ENCODE assay signal across 8 mouse cellular contexts in genomic region chr13:109117210-109117791, GRCm38 (mm10).
DNase-seq lines count a peak whose midpoint lies in the region; ATAC-seq and TF ChIP-seq lines count a peak whose summit lies in the region.

No protein-coding gene starts in this region.

- intact Hi-C loops in left cerebral cortex, postnatal 36 days (cut with DNase I), result loop anchor here (5.0 kb wide), 1 partner anchor 90 kb away; no protein-coding TSS in a partner anchor

- H3K9me3 ChIP-seq in heart, embryonic 12.5 days (replicated peaks), result no peaks in the 10 kb centered on the region

- H3K9ac ChIP-seq in heart, embryonic 12.5 days, result no peak overlapping the region

- no peak for DNase-seq in heart, adult 11 months
- DNase-seq in cerebellum, adult 9-11 months, result peak; percentile 77
- DNase-seq in frontal cortex, adult 2 months (ENCODE audit: extremely low spot score in 1 of 2, low spot score in 1 of 2), result peak; percentile 25 to 55
- peak; percentile 58 to 60 for DNase-seq in left cerebral cortex, postnatal 36 days (ENCODE audit: low spot score in 2 of 2)
- peak; percentile 25 to 41 for DNase-seq in right cerebral cortex, postnatal 10 days (ENCODE audit: low spot score in 2 of 2)
- no peak for DNase-seq in natural killer cell, adult 2 months (ENCODE audit: low spot score in 2 of 2)
- no peak for DNase-seq in thymus, adult 2 months

- peaks cover 38% of the 10 kb centered on the region for H3K27me3 ChIP-seq in heart, embryonic 12.5 days (replicated peaks)
- no peaks in the 10 kb centered on the region; the same call in 1 of the 2 replicates for H3K27me3 ChIP-seq in thymus, adult 2 months (ENCODE audit: control insufficient read depth, insufficient read depth, low read length)

- peak overlapping the region; percentile 97 for H3K4me2 ChIP-seq in heart, embryonic 12.5 days

- WGBS in heart, embryonic 12.5 days, result 15% methylated on average over 14 of the region's 14 CpGs
- 45% methylated on average over 14 of the region's 14 CpGs for WGBS in thymus, adult 2 months

- no peak for TF ChIP-seq POLR2A in thymus, adult 2 months (IDR thresholded peaks at IDR 0.05; ENCODE audit: control insufficient read depth, extremely low read depth, insufficient read depth, low read length, poor library complexity)

- H3K4me3 ChIP-seq in heart, embryonic 12.5 days, result peak overlapping the region; percentile 52
- no peak overlapping the region for H3K4me3 ChIP-seq in thymus, adult 2 months (ENCODE audit: control insufficient read depth, insufficient read depth, low read length)

- no peak overlapping the region for H3K27ac ChIP-seq in heart, embryonic 12.5 days (ENCODE audit: poor library complexity, severe bottlenecking)
- H3K27ac ChIP-seq in thymus, adult 2 months (ENCODE audit: control insufficient read depth, insufficient read depth, low read length), result no peak overlapping the region

- H3K4me1 ChIP-seq in heart, embryonic 12.5 days (replicated peaks), result peaks cover 13% of the 10 kb centered on the region
- peaks cover 4% of the 10 kb centered on the region; the same call in 1 of the 2 replicates for H3K4me1 ChIP-seq in thymus, adult 2 months (replicated peaks; ENCODE audit: control insufficient read depth, insufficient read depth, low read length)

- no peak for TF ChIP-seq CTCF in thymus, adult 2 months (IDR thresholded peaks at IDR 0.05; ENCODE audit: borderline replicate concordance, control insufficient read depth, extremely low read depth, insufficient read depth, low read length, poor library complexity)

- no peak for ATAC-seq in heart, embryonic 12.5 days (ENCODE audit: insufficient number of reproducible peaks, low FRiP score)

- H3K36me3 ChIP-seq in heart, embryonic 12.5 days, result no peaks in the 10 kb centered on the region
- H3K36me3 ChIP-seq in thymus, adult 2 months (ENCODE audit: control insufficient read depth, insufficient read depth, low read length), result no peaks in the 10 kb centered on the region

Comparison
In these comparisons a context has a peak if more than half of its experiments do, and no peak if none do; other contexts are left out.
1. DNase-seq: peak in cerebellum, adult 9-11 months (single experiment), frontal cortex, adult 2 months (2 of 2), left cerebral cortex, postnatal 36 days (2 of 2) and right cerebral cortex, postnatal 10 days (2 of 2); none in heart, adult 11 months (single experiment), natural killer cell, adult 2 months (0 of 2) and thymus, adult 2 months (single experiment).